Mouse (Mus musculus) cerebellum, adult 11 months (tissue): ENCODE measurements around the gene Htr1d.

Source experiments
- DNase-seq: peaks from one replicate; pipeline ENCODE4 v3.0.0; 2022

Gene Htr1d

DNA sequence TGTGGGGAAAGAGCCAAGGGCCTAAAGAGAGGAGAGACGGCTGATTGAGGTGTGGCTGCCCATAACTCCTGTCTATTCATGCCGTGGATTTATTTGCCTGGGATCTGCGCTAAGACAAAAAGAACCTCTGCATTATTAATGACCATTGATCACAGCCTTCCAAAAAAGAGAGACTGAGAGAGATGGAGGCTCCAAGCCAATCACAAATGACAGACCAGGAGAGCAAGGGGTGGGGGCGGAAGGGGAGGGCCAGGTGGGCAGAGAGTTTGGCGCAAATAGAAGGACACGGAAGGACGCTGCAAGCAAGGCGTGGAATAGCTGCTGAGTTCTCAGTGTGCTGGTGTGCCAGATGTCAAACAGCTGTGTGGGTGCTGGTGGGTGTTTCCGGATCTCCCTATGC is at the start of gene Htr1d:
Gene Htr1d (plus strand): TSS at position 301 of the 400 bp plus-strand sequence.
- no peak for DNase-seq

DNA sequence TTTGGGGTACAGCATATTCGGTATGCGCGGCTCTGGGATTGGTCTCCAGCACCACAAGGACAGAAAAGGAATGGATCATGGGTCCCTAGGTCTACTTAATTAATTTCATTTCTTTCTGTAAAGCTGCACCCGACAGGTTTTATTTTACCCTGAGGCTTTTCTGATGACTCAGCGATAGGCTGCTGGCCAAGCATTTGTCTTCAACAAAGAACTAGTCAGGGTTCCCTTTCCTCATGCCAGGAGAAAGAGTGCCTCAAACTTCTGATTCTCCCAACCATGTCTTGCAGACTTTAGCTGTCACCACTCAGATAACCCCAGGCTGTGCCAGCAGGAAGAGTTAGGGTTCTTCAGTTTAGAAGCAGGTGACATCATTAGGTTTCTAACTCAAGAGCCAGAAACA is 46.3 kb upstream of the Htr1d start:
- no peak for DNase-seq

DNA sequence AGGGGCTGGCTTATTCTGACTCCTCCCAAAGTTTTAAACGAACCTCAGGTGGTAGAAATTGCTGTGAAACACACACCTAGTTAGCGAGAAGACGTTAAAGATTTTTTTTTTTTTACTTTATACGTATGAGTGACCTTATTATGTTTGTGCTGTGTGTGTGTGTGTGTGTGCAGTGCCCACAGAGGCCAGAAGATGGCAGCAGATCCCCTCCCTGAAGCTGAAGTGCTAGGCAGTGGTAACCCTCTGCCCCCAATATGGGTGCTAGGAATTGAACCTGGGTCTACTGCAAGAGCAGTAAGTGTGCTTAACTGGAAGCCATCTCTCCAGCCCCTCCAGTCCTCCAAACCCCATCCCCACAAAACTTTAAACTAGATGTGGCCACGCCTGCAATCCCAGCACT is 40.3 kb upstream of the Htr1d start:
- DNase-seq: no peak

DNA sequence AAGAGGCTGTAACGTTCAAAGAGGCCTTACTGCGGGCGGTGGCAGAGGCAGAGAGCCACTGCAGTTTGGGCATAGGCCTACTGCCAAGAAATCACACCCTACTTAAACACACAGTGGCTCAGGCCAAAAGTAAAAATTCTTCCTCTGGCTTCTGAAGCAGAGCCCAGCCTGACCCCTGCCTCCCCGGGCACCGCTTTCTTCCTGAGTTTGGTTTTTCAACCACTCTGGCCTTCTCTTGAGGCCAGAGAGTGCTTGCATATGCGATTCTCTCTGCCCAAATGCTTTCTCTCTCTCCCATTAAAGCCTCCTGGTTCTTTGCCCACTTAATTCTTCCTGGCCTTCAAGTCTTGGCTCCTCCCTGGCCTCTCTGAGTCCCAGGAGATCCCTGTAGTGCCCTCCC is 39.5 kb upstream of the Htr1d start:
- DNase-seq: no peak

DNA sequence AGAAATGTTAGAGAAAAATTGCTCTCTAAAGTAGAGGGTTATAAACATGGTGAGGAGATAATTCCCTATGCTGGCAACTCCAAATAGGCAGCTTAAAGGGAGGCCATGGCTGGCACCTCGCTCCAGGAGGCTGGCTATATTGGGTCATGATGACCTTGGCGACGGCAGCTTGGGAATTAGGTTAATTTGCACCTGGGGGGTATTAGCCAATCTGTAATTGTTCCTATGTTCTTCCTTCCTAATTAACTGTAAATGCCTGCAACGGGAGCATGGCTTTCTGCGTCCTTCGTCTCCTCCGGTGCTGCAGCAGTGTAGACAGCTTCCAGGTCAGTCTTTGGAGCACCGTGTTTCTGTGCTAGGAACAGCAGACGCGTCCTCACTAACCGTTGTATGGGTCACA is 36.1 kb upstream of the Htr1d start:
- no peak for DNase-seq

DNA sequence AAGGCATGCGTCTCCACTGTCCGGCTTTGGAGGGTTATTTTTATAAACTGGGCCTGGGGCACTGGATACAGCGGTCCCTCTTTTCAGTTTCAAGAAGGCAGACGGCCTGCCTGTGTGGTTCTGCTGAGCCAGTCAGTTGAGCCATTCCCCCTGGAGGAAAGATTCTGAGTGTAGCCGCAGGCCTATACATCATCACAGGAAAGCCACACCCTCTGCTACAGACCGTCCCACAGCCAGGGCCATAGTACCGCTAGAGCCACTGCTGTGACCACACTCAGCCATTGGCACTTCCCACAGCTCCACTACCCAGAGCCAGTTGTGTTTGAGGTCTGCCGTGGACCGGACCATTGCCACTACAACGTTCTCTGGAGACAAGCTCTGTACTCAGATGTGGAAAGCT is 21.5 kb upstream of the Htr1d start:
- no peak for DNase-seq

DNA sequence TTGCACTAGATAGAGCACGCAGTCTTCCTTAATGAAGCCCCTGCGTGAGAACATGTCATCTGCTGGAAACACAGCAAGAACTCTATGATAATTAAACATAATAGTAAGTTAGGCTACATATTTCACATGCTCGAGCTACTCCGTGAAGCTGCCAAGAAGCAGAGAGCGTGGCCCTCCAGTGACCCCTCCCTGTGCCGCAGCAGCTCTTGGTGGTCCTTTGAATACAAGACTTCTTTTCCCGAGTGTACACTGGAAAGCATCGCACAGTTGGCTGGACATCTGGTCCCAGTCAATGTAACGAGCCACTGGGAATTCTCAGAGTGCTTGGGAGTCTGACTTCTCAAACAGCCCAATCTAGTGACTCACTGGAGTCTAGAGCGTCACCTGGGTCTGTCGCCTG is 15.5 kb upstream of the Htr1d start:
- no peak for DNase-seq

DNA sequence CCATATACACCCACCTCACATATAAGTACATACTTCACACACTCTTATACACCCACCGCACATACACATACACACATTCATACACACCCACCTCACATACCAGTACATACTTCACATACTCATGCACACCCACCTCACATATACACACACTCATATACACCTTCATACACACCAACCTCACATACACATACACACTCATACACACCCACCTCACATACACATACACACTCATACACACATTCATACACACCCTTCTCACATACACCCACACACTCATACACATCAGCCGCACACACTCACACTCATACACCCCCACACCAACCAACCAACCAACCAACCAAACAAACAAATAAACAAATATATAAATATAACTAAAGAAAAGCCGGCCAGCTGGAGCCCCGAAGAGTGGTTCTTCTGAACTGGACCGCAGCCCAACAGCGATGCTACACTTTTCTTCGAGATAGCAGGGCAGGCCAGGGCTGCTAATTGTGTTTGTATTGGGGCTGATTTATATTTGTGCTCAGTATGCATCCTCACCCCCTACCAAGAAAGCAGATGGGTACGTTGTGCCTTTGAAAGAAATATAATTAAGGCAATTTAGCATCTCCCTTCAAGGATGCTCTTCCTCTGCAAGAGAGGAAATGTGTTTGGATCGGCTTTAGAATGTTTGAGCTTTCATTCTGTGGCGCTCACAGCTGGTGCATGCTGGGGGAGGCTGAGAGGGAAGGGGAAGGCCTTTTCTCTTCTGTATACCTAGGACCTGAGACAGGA is 11.1 kb upstream of the Htr1d start:
- DNase-seq: no peak

DNA sequence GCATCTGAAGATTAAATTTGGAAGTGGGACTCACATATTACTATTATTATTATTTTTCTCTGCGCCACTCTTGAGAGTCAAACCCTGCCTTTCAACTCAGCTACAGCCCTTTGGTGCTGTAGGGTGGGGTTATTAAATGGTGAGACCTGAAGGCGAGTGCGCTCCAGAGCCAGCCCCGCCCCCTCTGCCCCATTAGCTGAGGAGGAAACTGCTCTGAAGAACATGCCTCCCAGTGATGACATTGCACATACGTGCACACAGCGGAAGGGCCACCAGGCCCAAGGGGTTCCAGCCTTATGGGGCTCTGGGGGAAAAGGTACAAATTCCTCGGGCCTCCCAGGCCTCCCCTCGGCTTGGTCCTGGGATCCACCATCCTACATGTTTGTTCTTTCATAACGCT is 7.8 kb upstream of the Htr1d start:
- DNase-seq: no peak

DNA sequence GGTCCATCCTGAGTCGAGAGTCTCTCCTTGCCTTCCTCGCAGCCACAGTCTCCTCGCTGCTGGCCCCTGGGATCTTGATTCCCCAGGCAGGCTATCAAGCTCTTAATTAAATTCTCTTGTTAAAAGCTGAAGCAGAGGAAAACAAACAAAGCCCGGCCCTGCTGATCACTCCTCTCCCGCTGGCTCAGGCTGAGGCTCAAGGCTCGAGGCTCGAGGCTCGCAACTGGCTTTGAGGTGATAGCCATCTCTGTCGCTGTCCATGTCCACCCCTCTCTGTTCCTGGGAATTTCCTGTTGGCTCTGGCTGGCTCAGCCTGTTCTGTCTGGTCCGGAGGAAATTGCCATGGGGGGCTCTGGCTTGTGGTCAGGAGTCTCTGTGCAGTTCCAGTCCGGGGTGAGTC is 4.4 kb upstream of the Htr1d start:
- no peak for DNase-seq

DNA sequence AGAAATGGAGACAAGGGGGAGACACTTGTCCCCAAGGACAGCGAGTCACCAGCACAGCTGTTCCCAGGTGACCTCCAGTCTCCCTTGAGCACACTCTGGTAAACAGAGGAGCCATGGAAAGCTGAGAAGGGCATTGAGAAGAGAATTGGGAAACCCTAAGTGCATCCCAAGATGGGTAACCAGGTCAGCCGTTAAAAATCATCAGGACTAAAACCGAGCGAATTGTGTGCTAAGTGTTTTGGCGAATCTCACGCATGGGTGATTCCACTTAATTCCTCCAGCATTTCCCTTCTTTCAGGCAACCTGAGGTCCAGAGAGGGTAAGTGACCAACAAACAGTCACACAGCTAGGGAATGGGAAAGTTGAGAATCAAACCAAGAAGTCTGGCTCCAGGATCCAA is 3.9 kb upstream of the Htr1d start:
- DNase-seq: no peak

DNA sequence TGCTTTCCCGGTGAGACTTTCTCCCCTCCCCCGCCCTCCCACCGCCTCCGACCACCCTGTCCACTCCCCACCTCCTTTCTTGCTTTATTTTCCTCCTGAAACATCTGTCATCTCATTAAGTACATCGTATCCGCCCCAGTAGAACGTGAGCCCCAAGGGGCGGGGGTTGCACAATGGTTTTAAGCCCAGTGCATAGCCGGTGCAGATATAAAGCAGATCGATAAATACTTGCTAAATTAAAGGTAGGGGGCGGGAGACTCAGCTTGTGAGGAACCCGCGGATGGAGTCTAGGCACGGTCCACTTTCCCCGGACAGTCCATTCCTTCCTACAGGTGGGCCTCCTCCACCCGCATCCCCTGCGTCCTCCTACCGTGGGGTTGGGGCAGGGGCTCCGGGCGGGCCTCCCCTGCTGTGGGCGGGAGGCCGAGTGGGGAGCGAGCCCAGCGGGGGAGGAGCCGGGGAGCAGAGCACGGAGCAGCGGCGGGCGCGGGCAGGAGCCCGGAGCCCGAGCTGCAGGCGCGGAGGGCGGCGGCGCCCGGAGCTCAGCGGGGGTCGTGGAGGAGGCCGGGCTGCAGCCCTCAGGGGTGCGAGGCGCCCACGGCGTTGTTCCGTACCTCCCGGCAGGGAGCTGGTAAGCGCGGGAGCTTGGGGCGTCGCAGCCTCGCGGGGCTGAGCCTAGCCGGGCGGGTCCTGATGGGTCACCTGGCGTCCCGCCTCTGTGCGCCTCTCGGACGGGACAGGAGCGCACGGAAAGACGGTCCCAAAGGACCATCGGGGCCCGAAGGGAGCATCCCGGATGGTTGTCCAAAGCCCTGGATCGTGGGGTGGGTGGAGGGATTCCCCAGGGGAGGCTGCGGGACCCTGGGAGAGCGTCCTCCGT is 1.0 kb downstream of the Htr1d start:
- DNase-seq: no peak

DNA sequence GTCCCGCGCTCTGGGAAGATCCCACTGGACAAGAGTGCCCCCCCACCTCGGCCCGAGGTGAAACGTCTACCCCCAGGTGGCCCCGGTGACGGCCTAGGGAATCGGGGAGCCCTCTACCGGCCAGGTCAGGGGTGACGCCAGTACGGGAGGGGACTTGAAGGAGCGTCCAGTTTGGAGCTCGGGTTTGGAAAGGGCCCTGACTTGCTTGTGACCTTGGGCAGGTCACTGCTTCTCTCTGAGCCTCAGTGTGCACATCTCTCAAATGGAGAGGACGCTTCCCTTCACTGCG is 1.6 kb downstream of the Htr1d start:
- DNase-seq: peak; percentile 19

DNA sequence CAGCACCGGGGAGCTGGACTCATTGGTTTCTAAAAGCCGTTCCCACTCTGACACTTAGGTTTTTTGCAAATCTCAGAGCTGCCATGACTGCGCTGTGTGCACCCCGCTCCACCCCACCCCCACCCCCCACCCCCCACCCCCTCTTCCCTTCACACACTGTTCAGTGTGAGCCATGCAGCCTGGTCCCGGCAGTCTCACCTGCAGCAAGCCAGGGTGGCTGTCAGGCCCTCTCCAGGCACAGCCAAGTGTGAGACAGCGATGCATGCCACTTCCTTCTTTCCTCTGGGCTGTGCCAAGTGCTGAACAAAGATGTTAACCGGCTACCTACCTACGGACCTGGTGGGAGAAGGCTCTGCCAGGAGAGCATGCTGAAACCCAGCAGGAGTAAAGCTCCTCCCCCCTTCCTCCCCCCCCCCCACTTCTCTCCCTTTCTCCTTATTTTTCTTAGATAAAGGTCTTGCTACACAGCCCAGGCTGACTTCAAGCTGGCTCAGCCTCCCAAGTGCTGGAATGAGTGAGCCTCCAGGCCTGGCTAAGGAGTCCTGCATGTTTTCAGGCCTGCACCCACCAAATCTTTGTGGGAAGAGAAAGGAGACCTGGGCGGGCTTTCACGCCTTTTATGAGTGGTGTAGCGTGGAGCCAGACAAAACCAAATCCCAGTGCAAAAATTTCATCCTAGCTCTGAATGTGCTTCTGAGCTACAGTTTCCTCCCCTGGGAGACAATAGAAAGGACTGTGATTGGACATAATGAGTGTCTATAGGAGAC is 7.5 kb downstream of the Htr1d start:
- DNase-seq: no peak

DNA sequence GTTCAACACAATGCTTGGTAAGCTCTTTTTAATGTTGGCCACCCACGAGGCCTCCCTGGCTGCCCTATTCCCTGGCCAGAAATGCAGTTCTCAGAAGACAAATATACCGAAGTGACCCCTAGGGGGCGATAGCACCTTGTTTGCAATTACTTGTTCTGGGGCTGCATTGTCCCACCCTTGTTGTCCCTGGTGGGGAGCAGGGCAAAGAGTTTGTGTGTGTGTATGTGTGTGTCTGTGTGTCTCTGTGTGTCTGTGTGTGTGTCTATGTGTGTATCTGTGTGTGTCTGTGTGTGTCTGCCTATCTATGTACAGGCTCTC is 8.0 kb downstream of the Htr1d start:
- peak; percentile 37 for DNase-seq

DNA sequence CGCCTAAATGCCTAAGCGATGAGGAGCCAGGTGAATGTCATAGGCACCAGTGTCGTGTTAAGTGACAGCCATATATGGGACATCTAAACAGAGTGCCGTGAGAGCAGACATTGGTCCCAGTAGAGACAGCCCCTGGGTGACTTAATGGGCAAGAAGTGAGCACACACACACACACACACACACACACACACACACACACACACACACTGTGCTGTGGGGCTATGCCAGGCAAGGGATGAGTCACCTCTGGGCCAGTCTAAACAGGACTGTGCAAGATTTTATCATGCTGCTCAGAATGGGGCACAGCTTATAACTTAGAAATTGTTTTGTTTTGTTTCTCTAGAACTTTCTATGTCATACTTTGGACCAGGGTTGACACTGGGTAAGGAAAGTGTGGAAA is 10.7 kb downstream of the Htr1d start:
- no peak for DNase-seq

DNA sequence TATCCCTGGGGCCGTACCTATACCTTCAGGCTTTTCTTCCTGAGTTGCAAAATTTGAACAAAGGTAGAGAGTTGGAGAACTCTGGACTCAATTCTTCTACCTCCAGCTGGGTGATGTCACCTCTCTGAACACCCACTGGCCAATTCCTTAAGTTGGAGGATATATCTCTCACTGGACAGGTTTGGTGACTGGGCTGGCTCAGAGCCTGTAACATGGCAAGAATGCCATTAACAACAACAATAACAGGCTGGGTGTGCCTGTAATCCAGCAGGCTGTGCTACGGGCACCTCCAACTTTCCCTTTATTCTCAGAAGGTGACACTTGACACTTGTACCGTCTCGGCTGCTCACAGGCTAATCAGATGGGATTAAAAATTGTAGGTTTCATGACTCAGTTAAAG is 15.8 kb downstream of the Htr1d start:
- DNase-seq: no peak

DNA sequence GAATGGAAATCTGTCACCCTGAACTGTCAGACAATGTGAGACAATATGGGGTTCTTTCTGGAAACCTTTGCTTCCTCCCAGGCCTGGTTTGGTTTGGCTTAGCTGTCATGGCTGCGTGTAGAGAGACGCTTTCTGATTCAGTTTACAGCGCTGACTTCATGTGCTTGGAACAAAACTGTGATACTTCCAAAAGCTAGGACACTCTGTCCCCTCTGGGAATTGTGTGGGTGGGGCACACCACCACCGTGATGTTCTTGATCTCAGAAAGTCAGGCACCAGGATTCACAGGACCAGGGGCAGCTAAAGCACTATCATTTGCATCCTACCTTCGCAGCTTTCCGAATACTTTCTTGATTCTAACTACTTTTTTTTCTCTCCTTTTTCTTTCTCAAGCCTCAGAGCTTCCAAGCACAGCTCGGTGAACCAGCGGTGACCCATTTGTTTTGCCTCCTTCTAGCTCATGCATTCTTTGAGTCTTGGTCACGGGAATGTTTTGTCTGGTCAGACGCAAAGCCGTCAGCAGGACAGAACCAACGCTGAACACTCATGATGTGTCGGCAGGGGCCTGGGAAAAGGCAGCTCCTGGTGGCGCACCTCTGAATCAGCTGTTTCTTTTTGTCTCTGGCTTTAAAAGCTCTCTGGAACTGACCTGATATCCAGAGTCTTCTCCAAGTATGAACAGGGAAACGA is 18.2 kb downstream of the Htr1d start:
- DNase-seq: no peak

DNA sequence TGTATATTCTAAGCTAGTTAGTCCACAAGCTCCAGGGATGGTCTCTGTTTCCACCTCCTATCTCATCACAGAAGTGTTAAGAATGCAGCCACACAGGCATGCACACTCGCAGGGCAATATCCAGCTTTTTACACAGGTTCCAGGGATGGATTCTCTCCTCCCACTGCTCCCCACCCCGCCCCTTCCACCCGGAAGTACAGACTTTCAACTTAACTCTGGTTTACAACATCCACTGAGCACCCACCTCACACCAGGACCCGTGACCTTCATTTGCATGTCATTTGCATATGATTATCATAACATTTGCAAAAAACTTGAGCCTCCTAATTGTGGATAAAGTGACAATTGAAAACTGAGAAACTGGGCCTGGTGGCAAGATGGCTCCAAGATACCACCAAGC is 21.2 kb downstream of the Htr1d start:
- DNase-seq: no peak

DNA sequence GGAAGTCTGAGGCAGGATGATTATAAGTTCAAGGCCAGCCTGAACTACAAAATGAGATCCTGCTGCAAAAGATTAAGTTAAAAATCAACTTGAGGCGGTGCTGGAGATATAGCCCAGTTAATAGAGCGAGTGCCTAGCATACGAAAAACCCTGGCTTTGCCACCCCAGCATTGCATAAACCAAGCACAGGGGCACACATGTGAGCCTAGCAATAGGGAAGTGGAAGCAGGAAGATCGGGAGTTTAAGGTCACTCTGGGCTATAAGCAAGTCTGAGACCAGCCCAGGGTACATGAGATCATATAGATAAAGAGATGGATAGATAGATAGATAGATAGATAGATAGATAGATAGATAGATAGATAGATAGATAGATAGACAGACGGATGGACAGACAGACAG is 26.5 kb downstream of the Htr1d start:
- no peak for DNase-seq

DNA sequence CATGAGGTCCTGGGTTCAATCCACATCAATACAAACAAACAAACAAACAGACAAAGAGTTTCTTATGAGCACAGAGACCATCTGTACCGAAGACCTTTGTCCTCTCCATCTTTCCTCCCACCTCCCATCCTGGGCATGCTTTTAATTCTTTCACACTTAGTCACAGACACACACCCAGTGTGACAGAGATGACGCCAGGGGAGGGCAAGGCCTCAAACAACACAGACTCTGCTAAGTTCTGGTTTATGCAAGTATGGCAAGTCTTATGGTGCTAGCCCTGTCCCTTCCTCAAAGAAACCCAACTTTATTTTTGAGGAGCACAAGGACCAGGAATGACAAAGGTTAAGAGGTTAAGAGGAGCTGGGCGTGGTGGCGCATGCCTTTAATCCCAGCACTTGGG is 26.9 kb downstream of the Htr1d start:
- no peak for DNase-seq

DNA sequence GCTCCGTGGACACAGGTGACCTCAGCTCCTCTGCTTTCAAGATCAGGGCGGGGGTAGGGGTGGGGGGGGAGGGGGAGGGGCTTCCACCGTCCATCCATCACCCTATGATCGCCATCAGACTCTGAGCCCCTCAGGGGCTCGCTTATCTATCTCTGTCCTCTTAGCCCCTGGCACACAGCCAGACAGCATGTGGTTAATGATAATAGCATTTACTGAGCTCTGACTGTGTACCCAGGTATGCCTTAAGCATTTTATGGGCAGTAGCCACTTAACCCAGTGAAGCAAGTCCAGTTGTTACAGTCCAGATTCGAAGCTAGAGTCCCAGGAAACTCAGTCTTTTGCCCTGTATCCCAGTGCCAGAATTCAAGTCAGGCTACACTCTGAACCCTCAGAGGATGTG is 28.2 kb downstream of the Htr1d start:
- no peak for DNase-seq

DNA sequence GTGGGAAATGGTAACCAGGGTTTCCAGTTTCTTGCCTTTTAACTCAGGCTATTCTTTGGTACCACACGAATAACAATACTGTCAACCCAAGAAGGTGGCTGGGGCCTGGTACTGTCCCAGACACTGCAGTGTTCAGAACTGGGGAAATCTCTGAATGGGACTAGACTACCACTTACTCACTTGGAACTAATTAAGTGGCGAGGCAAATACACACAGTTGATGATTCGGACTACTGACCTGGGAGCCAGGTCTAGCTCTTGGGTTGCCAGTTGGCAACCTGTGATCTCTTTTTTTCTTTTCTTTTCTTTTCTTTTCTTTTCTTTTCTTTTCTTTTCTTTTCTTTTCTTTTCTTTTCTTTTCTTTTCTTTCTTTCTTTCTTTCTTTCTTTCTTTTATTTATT is 29.0 kb downstream of the Htr1d start:
- DNase-seq: no peak

DNA sequence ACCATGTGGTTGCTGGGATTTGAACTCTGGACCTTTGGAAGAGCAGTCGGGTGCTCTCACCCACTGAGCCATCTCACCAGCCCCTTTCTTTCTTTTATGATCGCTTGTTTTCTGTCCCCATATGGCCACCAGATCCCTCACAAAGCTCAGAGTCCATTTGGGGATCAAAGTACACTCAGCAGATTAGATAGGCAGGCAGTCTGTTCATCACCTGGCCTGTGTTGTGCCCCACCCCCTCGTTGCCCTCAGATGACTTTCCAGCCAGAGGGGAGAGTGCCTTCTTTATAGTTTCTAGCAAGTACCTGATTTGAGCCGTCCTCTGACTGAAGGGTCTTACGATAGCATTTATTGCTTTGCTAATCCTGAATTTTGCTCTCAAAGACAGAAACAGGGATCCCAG is 29.5 kb downstream of the Htr1d start:
- DNase-seq: no peak
